21 mouse cellular contexts compared by ENCODE assay signal in the genomic region with DNA sequence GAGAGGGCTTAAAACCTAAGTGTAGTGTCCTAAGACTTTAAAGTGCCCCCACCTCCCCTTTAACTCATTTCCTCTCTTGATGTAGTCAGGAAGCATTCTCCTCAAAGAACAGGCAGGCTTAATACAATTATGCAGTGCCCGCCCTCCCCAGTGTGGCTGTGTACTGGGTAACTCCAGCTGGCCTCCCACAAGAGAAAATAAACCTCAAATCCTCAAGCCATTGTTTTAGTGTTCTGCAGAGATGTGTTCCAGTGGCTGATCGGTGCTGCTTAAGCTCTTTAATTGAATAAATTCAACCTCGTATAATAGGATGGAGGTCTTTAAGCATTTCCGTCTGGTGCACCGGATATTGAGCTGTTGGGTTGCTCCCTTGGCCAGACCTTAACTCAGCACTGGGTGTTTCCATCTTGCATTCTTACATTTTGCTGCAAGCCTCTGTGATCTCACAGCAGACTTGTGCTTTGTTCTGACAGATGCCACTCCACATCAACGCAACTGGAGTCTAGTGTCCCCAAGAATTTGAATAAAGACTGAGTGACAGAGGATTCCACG. TPM values are rescaled to one million over a fixed set of nuclear protein-coding genes. Genes with fewer than 3 reads are reported as not detected.
A peak's percentile ranks its signal among the peaks of the same experiment; 100 is the strongest.
DNase-seq lines count a peak whose midpoint lies in the region; ATAC-seq and TF ChIP-seq lines count a peak whose summit lies in the region.
"Had no signal": no experiment of that assay in that cellular context is flagged by ENCODE, and none has a peak within 500 bp of the region (broad histone marks: within the 10 kb centered on the region; RNA-seq: fewer than 3 reads in every experiment).

No protein-coding gene starts in this region.

- H3K4me1 ChIP-seq in midbrain, embryonic 12.5 days: peaks cover 23% of the 10 kb centered on the region
- no peaks in the 10 kb centered on the region for H3K4me1 ChIP-seq in midbrain, postnatal 0 days (ENCODE audit: insufficient read depth, low read length)
- peaks cover 7% of the 10 kb centered on the region for H3K4me1 ChIP-seq in embryonic facial prominence, embryonic 13.5 days
- peaks cover 5% of the 10 kb centered on the region for H3K4me1 ChIP-seq in forebrain, embryonic 16.5 days (replicated peaks; ENCODE audit: control insufficient read depth, insufficient read depth, low read length)
- H3K4me1 ChIP-seq: liver, embryonic 15.5 days had no signal

- no peak overlapping the region for H3K4me3 ChIP-seq in midbrain, embryonic 12.5 days
- no peak overlapping the region for H3K4me3 ChIP-seq in midbrain, postnatal 0 days (ENCODE audit: low read depth, low read length)
- no peak overlapping the region for H3K4me3 ChIP-seq in embryonic facial prominence, embryonic 13.5 days
- no peak overlapping the region for H3K4me3 ChIP-seq in forebrain, embryonic 16.5 days (replicated peaks; ENCODE audit: low read length)
- H3K4me3 ChIP-seq: gastrocnemius, adult 2 months; heart, adult 2 months; hindbrain, embryonic 13.5 days; liver, embryonic 15.5 days; myocyte had no signal

- peaks cover 8% of the 10 kb centered on the region for H3K27me3 ChIP-seq in midbrain, embryonic 12.5 days
- no peaks in the 10 kb centered on the region for H3K27me3 ChIP-seq in midbrain, postnatal 0 days (ENCODE audit: insufficient read depth, low read length)
- H3K27me3 ChIP-seq in embryonic facial prominence, embryonic 13.5 days: no peaks in the 10 kb centered on the region
- no peaks in the 10 kb centered on the region for H3K27me3 ChIP-seq in forebrain, embryonic 16.5 days (replicated peaks; ENCODE audit: control insufficient read depth, insufficient read depth, low read length)
- H3K27me3 ChIP-seq: hindbrain, embryonic 13.5 days; liver, embryonic 15.5 days had no signal

- no peak for TF ChIP-seq CTCF in midbrain, postnatal 0 days (IDR thresholded peaks at IDR 0.05)

- no peak for DNase-seq in midbrain, postnatal 0 days (ENCODE audit: low spot score)
- peak; percentile 80 for DNase-seq in retina, postnatal 1 day
- DNase-seq in urinary bladder, adult 2 months (ENCODE audit: low spot score): no peak
- no peak for DNase-seq in heart, adult 18-20 months
- no peak for DNase-seq in gastrocnemius, adult 18-20 months (ENCODE audit: low spot score)
- DNase-seq: cerebellum, postnatal 25 days; gastrocnemius, adult 2 months; heart, adult 2 months; kidney, adult 18-20 months; kidney, postnatal 36 days; thymus, postnatal 25 days had no signal

- no peaks in the 10 kb centered on the region for H3K36me3 ChIP-seq in midbrain, embryonic 12.5 days
- no peaks in the 10 kb centered on the region for H3K36me3 ChIP-seq in midbrain, postnatal 0 days (ENCODE audit: insufficient read depth, low read length)
- H3K36me3 ChIP-seq in embryonic facial prominence, embryonic 13.5 days: no peaks in the 10 kb centered on the region
- H3K36me3 ChIP-seq in forebrain, embryonic 16.5 days (ENCODE audit: control insufficient read depth, insufficient read depth): no peaks in the 10 kb centered on the region
- H3K36me3 ChIP-seq: hindbrain, embryonic 13.5 days; liver, embryonic 15.5 days had no signal

- H3K9ac ChIP-seq in midbrain, embryonic 12.5 days (replicated peaks): no peak overlapping the region
- H3K9ac ChIP-seq in midbrain, postnatal 0 days (replicated peaks; ENCODE audit: low read length, poor library complexity, severe bottlenecking): no peak overlapping the region
- no peak overlapping the region for H3K9ac ChIP-seq in embryonic facial prominence, embryonic 13.5 days
- no peak overlapping the region for H3K9ac ChIP-seq in forebrain, embryonic 16.5 days (replicated peaks; ENCODE audit: low read depth, low read length)
- H3K9ac ChIP-seq: hindbrain, embryonic 13.5 days; liver, embryonic 15.5 days had no signal

- ATAC-seq in midbrain, embryonic 12.5 days (ENCODE audit: low FRiP score, low read depth): peak; percentile 50
- no peak for ATAC-seq in midbrain, postnatal 0 days (ENCODE audit: low FRiP score)
- ATAC-seq in embryonic facial prominence, embryonic 13.5 days (ENCODE audit: insufficient number of reproducible peaks, insufficient read depth, low FRiP score, low TSS enrichment, low read depth): no peak
- ATAC-seq in forebrain, embryonic 16.5 days: peak; percentile 72
- ATAC-seq: activated CD4-positive, CD25-positive, alpha-beta regulatory T cell, adult 4 months; CD4-positive, CD25-positive, alpha-beta regulatory T cell, adult 4 months had no signal

- peak overlapping the region; percentile 6; the same call in 1 of the 2 replicates for H3K4me2 ChIP-seq in midbrain, embryonic 12.5 days (replicated peaks)
- no peak overlapping the region for H3K4me2 ChIP-seq in midbrain, postnatal 0 days (ENCODE audit: low read depth, low read length, poor library complexity, severe bottlenecking)
- peak overlapping the region; percentile 20; the same call in 1 of the 2 replicates for H3K4me2 ChIP-seq in embryonic facial prominence, embryonic 13.5 days
- H3K4me2 ChIP-seq in forebrain, embryonic 16.5 days (ENCODE audit: low read length): no peak overlapping the region
- H3K4me2 ChIP-seq: hindbrain, embryonic 13.5 days; liver, embryonic 15.5 days had no signal

- H3K9me3 ChIP-seq in midbrain, embryonic 12.5 days: 0 out of 2 replicates have a peak, but pooled peaks cover 5% of the 10 kb centered on the region
- no peaks in the 10 kb centered on the region for H3K9me3 ChIP-seq in midbrain, postnatal 0 days (ENCODE audit: low read length)
- no peaks in the 10 kb centered on the region for H3K9me3 ChIP-seq in embryonic facial prominence, embryonic 13.5 days
- no peaks in the 10 kb centered on the region for H3K9me3 ChIP-seq in forebrain, embryonic 16.5 days (ENCODE audit: control insufficient read depth, low read length)
- H3K9me3 ChIP-seq: liver, embryonic 15.5 days had no signal

- 0 out of 2 replicates have a peak overlapping the region, but pooled peaks have one; percentile 25 for H3K27ac ChIP-seq in midbrain, embryonic 12.5 days (replicated peaks)
- H3K27ac ChIP-seq in midbrain, postnatal 0 days (ENCODE audit: low read depth, low read length): no peak overlapping the region
- no peak overlapping the region for H3K27ac ChIP-seq in embryonic facial prominence, embryonic 13.5 days
- H3K27ac ChIP-seq in forebrain, embryonic 16.5 days (ENCODE audit: low read length): no peak overlapping the region
- H3K27ac ChIP-seq: gastrocnemius, adult 2 months; heart, adult 2 months; hindbrain, embryonic 13.5 days; liver, embryonic 15.5 days; macrophage had no signal

- WGBS in midbrain, embryonic 12.5 days: 9% methylated on average over 7 of the region's 7 CpGs
- WGBS in midbrain, postnatal 0 days: 25% methylated on average over 7 of the region's 7 CpGs
- WGBS in embryonic facial prominence, embryonic 13.5 days: 28% methylated on average over 7 of the region's 7 CpGs
- whole genome bisulfite sequencing in forebrain, embryonic 16.5 days: 12% methylated on average over 7 of the region's 7 CpGs

RNA-seq across cellular contexts. Expression of a gene that starts 12.1 kb away (rescaled TPM):
- polyA plus RNA-seq in midbrain, embryonic 12.5 days (2016; fragmentation: Nextera tagmentation; extraction: Ambion mirVana): 62.0 and 66.8 TPM in 2 replicates
- 59.1 and 61.4 TPM in 2 replicates for total RNA-seq in midbrain, postnatal 0 days (2014; rRNA removed)
- 33.5 and 34.2 TPM in 2 replicates for polyA plus RNA-seq in midbrain, postnatal 0 days (2015; fragmentation: Nextera tagmentation; extraction: Ambion mirVana)
- polyA plus RNA-seq in embryonic facial prominence, embryonic 13.5 days (2015; fragmentation: Nextera tagmentation; extraction: Ambion mirVana): 7.8 and 9.0 TPM in 2 replicates
- 23.6 and 27.0 TPM in 2 replicates for polyA plus RNA-seq in forebrain, embryonic 16.5 days (2015; fragmentation: Nextera tagmentation; extraction: Ambion mirVana)
- polyA plus RNA-seq in urinary bladder, adult 2 months (2012; rRNA removed): 1.6 and 2.6 TPM in 2 replicates
- total RNA-seq in heart, adult 18-20 months (2021): 1 to 10 TPM; 2.9 to 4.1 TPM
- total RNA-seq in gastrocnemius, adult 18-20 months (2021): under 1 TPM; 0.48 to 0.90 TPM
- total RNA-seq: neutrophil, adult 5-6 weeks had no signal
- polyA plus RNA-seq: activated CD4-positive, CD25-positive, alpha-beta regulatory T cell, adult 4 months; CD4-positive, CD25-positive, alpha-beta regulatory T cell, adult 4 months; liver, embryonic 15.5 days; macrophage had no signal

Comparison
In these comparisons a context has a peak if more than half of its experiments do, and no peak if none do; other contexts are left out.
1. ATAC-seq: peak in midbrain, embryonic 12.5 days (single experiment) and forebrain, embryonic 16.5 days (single experiment); none in midbrain, postnatal 0 days (single experiment) and embryonic facial prominence, embryonic 13.5 days (single experiment).
2. H3K4me2 ChIP-seq: peak in midbrain, embryonic 12.5 days (single experiment) and embryonic facial prominence, embryonic 13.5 days (single experiment); none in midbrain, postnatal 0 days (single experiment) and forebrain, embryonic 16.5 days (single experiment).